Mouse (Mus musculus) MEL (cell line): ENCODE measurements at regions not wholly inside any gene's neighbourhood (a gene's known extent, or its start where the extent isn't known, plus 50 kb on each side); places are given as distances from the start of the nearest gene placed in this dataset.

Experiments used
- CTCF ChIP-seq, 3 experiments: IDR thresholded peaks in 2 of 3; conservative IDR thresholded peaks in 1 of 3; 2 replicates each; pipeline ENCODE4 v1.5.1; 2011 to 2012; ENCODE audit warnings: low read length in 3 of 3, low read depth in 2 of 3, mild to moderate bottlenecking in 2 of 3, improper control_type of control experiment in 1 of 3, inconsistent platforms in 1 of 3, mixed read lengths in 1 of 3, moderate library complexity in 1 of 3; ENCODE audit not compliant: control insufficient read depth in 1 of 3, insufficient read depth in 1 of 3, poor library complexity in 1 of 3, severe bottlenecking in 1 of 3
- NRF1 ChIP-seq: IDR thresholded peaks from 2 replicates; pipeline ENCODE4 v1.6.1; 2014; ENCODE audit warnings: low read depth, mild to moderate bottlenecking, inconsistent platforms, low read length, improper control_type of control experiment, moderate library complexity; ENCODE audit not compliant: poor library complexity, insufficient read depth, severe bottlenecking
- POLR2A ChIP-seq, 2 experiments: IDR thresholded peaks; 2 replicates each; pipeline ENCODE4 v1.6.1; 2011 to 2012; ENCODE audit warnings: low read length in 2 of 2, mild to moderate bottlenecking in 2 of 2, control low read depth in 1 of 2, improper control_type of control experiment in 1 of 2, low read depth in 1 of 2, moderate library complexity in 1 of 2; ENCODE audit not compliant: control insufficient read depth in 1 of 2, insufficient read depth in 1 of 2, poor library complexity in 1 of 2
- POLR2AphosphoS5 ChIP-seq: IDR thresholded peaks from 2 replicates; pipeline ENCODE4 v1.6.1; 2012; ENCODE audit warnings: low read depth, borderline replicate concordance, mild to moderate bottlenecking, inconsistent platforms, low read length, moderate library complexity, mixed read lengths
- USF1 ChIP-seq: IDR thresholded peaks from 2 replicates; pipeline ENCODE4 v1.6.1; 2014; ENCODE audit warnings: low read depth, mild to moderate bottlenecking, inconsistent platforms, low read length, improper control_type of control experiment, moderate library complexity

DNA sequence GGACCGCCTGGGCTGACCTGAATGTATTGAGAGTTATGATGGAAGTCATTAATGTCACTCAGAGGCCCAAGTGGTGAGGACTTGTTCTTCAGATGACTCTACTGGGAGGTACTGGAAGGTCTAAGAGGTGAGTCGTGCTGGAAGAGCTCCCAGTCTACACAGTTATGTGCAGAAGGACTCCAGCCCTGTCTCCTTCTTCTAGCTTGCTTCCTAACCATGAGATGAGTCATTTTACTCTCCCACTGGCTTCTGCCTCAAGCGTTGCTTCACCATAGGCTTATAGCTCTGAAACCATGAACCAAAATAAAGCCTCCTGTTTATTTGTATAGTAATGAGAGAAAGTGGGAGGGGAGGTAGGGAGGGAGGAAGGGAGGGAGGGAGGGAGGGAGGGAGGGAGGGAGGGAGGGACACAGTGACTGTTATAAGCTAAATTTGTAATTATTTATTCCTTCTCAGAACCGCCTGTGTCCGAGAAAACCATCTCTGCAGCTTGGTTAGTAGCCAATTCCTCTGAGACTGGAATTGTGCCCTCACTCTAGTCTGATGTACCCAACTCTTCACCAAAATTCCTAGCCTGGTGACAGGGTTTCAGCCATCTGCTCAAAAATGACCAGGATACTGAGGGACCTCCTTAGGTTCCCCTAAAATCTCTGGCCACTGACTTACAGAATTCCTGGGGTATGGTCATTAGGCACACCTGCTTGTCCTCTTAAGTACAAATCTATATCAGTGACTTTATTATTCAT, 211.6 kb upstream of the Atp2b1 start:
- TF ChIP-seq POLR2A (IDR thresholded peaks at IDR 0.05; ENCODE audit: control insufficient read depth in 1 of 2, insufficient read depth in 1 of 2, low read depth in 1 of 2, low read length in 2 of 2, poor library complexity in 1 of 2) (no peak), POLR2AphosphoS5 (no peak), USF1 (no peak), NRF1 (no peak), CTCF (IDR thresholded peaks at IDR 0.05 in 2 of 3, conservative IDR thresholded peaks at IDR 0.05 in 1 of 3; ENCODE audit: control insufficient read depth in 1 of 3, insufficient read depth in 1 of 3, low read depth in 2 of 3, low read length in 3 of 3, poor library complexity in 1 of 3, severe bottlenecking in 1 of 3) (no peak)
